Comparison of ENCODE assay signal across 8 mouse cellular contexts in the genomic region with DNA sequence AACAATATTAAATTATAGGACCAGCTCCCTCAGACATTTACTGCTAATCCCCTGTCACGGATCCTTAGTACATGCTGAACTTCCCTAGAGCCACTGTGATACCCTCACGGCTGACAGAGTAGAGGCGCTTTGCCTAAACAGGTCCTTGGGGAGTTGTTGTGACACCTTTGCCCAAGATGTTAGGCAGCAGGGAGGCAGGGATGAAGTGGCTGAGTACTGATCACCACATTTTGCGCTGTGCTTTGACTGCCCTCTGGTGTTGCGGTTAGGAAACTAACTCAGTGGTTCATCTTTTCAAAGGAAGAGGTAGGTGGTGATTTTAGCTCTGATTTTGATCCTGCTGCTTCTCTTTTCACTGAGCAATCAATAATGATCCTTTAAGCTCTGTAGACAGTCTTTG.
A peak's percentile ranks its signal among the peaks of the same experiment; 100 is the strongest.
DNase-seq lines count a peak whose midpoint lies in the region.

No protein-coding gene starts in this region.

- DNase-seq in CD8-positive naive resting alpha-beta T cell, adult 2 months (ENCODE audit: low read depth in 2 of 2, low spot score in 2 of 2), result peak; percentile 20 to 48
- DNase-seq in R1 (ENCODE audit: low read depth, low spot score), result peak; percentile 42
- peak; percentile 77 to 80 for DNase-seq in cerebellum, postnatal 14 days
- peak; percentile 44 to 75 for DNase-seq in frontal cortex, postnatal 36 days (ENCODE audit: low spot score in 2 of 2)
- peak; percentile 38 to 77 for DNase-seq in kidney, postnatal 36 days
- DNase-seq in lung, adult 18-20 months, result peak; percentile 30 to 43
- DNase-seq in retina, postnatal 1 day, result peak; percentile 70
- DNase-seq in urinary bladder, postnatal 36 days (ENCODE audit: low spot score in 2 of 2), result peak; percentile 44 to 53

Comparison
In these comparisons a context has a peak if more than half of its experiments do, and no peak if none do; other contexts are left out.
1. Peak in every context shown above with its lines: DNase-seq.